Mouse (Mus musculus) hindbrain, embryonic 10.5 days (tissue): ENCODE results near the gene Kcnc3. TPM values are rescaled to one million over a fixed set of nuclear protein-coding genes. Genes with fewer than 3 reads are reported as not detected.

ENCODE experiments used
- DNase-seq: peaks from one replicate; pipeline ENCODE4 v3.0.0-alpha.2; 2017; ENCODE audit warnings: low spot score
- H3K27ac ChIP-seq: fragments of 300-500 bp; sonication (generic); 2 replicates; pipeline ENCODE4 v1.5.1; 2016; ENCODE audit warnings: mild to moderate bottlenecking, moderate library complexity
- H3K27me3 ChIP-seq: fragments of 300-500 bp; sonication (generic); 2 replicates; pipeline ENCODE4 v1.6.1; 2016; ENCODE audit warnings: mild to moderate bottlenecking; ENCODE audit not compliant: poor library complexity, insufficient read depth, severe bottlenecking
- H3K36me3 ChIP-seq: fragments of 300-500 bp; sonication (generic); 2 replicates; pipeline ENCODE4 v1.6.1; 2016; ENCODE audit warnings: mild to moderate bottlenecking, moderate library complexity
- H3K4me1 ChIP-seq: fragments of 300-500 bp; sonication (generic); replicated peaks from 2 replicates; pipeline ENCODE4 v1.6.1; 2016; ENCODE audit warnings: mild to moderate bottlenecking
- H3K4me3 ChIP-seq: fragments of 300-500 bp; sonication (generic); 2 replicates; pipeline ENCODE4 v1.5.1; 2016; ENCODE audit warnings: mild to moderate bottlenecking, moderate library complexity
- H3K9me3 ChIP-seq: fragments of 300-500 bp; sonication (generic); 2 replicates; pipeline ENCODE4 v1.6.1; 2016; ENCODE audit warnings: mild to moderate bottlenecking, moderate library complexity
- WGBS: fragments of 180-500 bp; shearing (Covaris S2); methylation state at CpG from one replicate; pipeline ENCODE4 v1.1.7; 2016; 5-methylcytosine and 5-hydroxymethylcytosine counted together
- polyA plus RNA-seq: library from polyadenylated mRNA; unstranded; fragments of >200 nt; fragmentation: Nextera tagmentation; extraction: Ambion mirVana; gene quantifications from 2 replicates; pipeline ENCODE4 v1.2.1, GENCODE M21; 2016

Gene Kcnc3
- polyA plus RNA-seq, 1 experiment from 2014 or later = 1.5 TPM

- Histone ChIP-seq H3K4me1 (peaks cover 77% of the 10 kb centered on the region), H3K9me3 (no peaks in the 10 kb centered on the region), H3K36me3 (no peaks in the 10 kb centered on the region), H3K27ac (peak overlapping the region; percentile 73), H3K27me3 (peaks cover 85% of the 10 kb centered on the region), H3K4me3 (peak overlapping the region; percentile 67)
- DNase-seq = peak; percentile 28
- 1% methylated on average over 13 of the region's 13 CpGs for WGBS
Observed at GRCm38 (mm10) chr7:44589946-44590345, 518 bp upstream of the Kcnc3 start.

DNA sequence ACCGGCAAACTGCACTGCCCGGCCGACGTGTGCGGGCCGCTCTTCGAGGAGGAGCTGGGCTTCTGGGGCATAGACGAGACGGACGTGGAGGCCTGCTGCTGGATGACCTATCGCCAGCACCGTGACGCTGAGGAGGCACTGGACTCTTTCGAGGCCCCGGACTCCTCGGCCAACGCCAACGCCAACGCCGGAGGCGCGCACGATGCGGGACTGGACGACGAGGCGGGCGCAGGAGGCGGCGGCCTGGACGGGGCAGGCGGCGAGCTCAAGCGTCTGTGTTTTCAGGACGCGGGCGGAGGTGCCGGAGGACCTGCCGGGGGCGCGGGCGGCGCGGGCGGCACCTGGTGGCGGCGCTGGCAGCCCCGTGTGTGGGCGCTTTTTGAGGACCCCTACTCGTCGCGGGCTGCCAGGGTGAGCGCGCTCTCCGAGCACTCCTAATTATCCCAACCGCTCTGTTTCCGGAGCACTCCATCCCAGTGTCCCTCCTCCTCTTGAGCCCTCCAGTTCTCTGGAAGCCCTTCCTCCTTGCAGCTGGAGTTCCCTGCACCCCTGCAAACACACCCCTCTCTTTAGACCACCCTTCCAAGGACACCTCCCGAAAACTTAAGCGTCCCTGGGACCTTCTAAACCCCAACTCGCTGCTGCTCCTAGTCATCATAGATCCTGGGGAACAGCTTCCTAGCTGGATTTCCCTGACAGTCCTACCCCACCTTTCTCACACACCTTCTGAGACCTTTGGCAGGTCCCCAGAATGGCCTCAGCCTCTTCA, 1.1 kb downstream of the Kcnc3 start:
- H3K27me3 ChIP-seq = peaks cover 71% of the 10 kb centered on the region
- H3K27ac ChIP-seq = peak overlapping the region; percentile 80
- no peaks in the 10 kb centered on the region for H3K9me3 ChIP-seq
- WGBS = under 1% methylated on average over 60 of the region's 60 CpGs
- H3K4me3 ChIP-seq = peak overlapping the region; percentile 67
- DNase-seq = peak; percentile 53
- H3K36me3 ChIP-seq = peaks cover 12% of the 10 kb centered on the region
- peaks cover 81% of the 10 kb centered on the region for H3K4me1 ChIP-seq

- Histone ChIP-seq H3K4me1 (peaks cover 74% of the 10 kb centered on the region), H3K9me3 (no peaks in the 10 kb centered on the region), H3K27ac (no peak overlapping the region), H3K36me3 (peaks cover 12% of the 10 kb centered on the region), H3K4me3 (peak overlapping the region; percentile 67), H3K27me3 (peaks cover 57% of the 10 kb centered on the region)
- no peak for DNase-seq
- 3% methylated on average over 15 of the region's 15 CpGs for WGBS
Observed at GRCm38 (mm10) chr7:44593051-44593450, 2.6 kb downstream of the Kcnc3 start.

DNA sequence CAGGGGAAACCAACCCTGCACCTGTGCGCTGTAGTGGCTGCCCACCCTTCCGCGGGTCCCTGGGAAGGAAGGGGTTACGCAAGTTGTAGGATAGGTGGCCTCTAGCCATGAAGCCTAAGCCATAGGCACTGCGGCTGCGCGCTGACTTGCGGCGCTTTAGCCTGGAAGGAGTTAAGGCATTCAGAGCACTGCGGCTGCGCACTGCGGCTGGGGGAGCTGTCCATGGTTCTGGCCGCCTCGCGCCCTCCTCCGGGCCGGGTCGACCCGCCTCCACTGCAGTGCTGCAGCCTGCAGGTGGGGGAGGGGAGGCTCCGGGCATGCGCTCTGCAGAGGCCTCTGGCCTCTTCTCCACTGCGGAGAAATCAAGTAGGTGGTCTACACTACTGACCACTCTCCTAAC, 3.3 kb downstream of the Kcnc3 start:
- peaks cover 12% of the 10 kb centered on the region for H3K36me3 ChIP-seq
- peak overlapping the region; percentile 67 for H3K4me3 ChIP-seq
- peaks cover 67% of the 10 kb centered on the region for H3K4me1 ChIP-seq
- peak overlapping the region; percentile 75 for H3K27ac ChIP-seq
- DNase-seq = peak; percentile 95
- under 1% methylated on average over 22 of the region's 22 CpGs for WGBS
- H3K9me3 ChIP-seq = no peaks in the 10 kb centered on the region
- peaks cover 52% of the 10 kb centered on the region for H3K27me3 ChIP-seq

DNA sequence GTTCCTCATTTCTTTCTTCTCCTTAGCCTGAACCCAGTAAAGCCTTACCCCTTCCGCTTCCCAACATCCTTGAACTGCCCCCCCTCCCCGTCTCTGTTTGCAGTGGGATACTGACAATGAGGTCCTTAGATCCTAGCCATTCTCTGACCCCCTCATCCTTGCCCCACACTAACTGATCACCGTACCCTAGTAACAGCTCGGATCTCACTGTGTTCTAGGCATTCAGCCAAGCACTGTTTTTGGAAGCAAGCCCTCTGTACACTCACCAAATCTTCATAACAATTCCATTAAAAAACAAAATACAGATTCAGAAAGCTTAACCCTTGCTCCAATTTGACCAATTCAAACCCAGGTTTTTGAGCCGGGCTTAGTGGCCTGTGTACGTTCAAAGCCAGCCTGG, 3.8 kb downstream of the Kcnc3 start:
- peak overlapping the region; percentile 67 for H3K4me3 ChIP-seq
- WGBS = 74% methylated on average over 6 of the region's 6 CpGs
- H3K27me3 ChIP-seq = peaks cover 48% of the 10 kb centered on the region
- peaks cover 12% of the 10 kb centered on the region for H3K36me3 ChIP-seq
- no peak for DNase-seq
- H3K4me1 ChIP-seq = peaks cover 62% of the 10 kb centered on the region
- H3K27ac ChIP-seq = peak overlapping the region; percentile 75
- no peaks in the 10 kb centered on the region for H3K9me3 ChIP-seq

DNA sequence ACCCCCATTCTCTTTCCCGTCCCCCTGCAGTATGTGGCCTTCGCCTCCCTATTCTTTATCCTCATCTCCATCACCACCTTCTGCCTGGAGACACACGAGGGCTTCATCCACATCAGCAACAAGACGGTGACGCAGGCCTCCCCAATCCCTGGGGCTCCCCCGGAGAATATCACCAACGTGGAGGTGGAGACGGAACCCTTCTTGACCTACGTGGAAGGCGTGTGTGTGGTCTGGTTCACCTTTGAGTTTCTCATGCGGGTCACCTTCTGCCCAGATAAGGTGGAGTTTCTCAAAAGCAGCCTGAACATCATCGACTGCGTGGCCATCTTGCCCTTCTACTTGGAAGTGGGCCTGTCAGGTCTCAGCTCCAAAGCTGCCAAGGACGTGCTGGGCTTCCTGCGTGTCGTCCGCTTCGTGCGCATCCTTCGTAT, 4.7 kb downstream of the Kcnc3 start:
- no peak overlapping the region for H3K27ac ChIP-seq
- 94% methylated on average over 20 of the region's 20 CpGs for WGBS
- H3K9me3 ChIP-seq = no peaks in the 10 kb centered on the region
- peaks cover 41% of the 10 kb centered on the region for H3K27me3 ChIP-seq
- no peak overlapping the region for H3K4me3 ChIP-seq
- no peak for DNase-seq
- peaks cover 12% of the 10 kb centered on the region for H3K36me3 ChIP-seq
- H3K4me1 ChIP-seq = peaks cover 53% of the 10 kb centered on the region

DNA sequence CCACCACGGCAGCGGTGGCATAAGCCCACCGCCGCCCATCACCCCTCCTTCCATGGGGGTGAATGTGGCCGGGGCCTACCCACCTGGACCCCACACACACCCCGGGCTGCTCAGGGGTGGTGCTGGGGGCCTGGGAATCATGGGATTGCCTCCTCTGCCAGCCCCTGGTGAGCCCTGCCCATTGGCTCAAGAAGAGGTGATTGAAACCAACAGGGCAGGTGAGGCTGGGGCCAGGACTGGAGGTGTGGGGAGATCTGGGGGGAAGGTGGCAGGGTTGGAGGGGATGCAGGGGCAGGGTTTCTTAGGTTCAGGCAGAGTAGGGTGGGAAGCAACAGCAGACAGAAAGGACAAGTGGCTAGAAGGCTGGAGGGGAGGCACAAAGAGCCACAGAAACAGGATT, 5.6 kb downstream of the Kcnc3 start:
- H3K27me3 ChIP-seq = peaks cover 41% of the 10 kb centered on the region
- H3K36me3 ChIP-seq = peaks cover 12% of the 10 kb centered on the region
- 97% methylated on average over 6 of the region's 6 CpGs for WGBS
- H3K4me1 ChIP-seq = peaks cover 45% of the 10 kb centered on the region
- H3K27ac ChIP-seq = no peak overlapping the region
- DNase-seq = no peak
- H3K4me3 ChIP-seq = no peak overlapping the region
- no peaks in the 10 kb centered on the region for H3K9me3 ChIP-seq

DNA sequence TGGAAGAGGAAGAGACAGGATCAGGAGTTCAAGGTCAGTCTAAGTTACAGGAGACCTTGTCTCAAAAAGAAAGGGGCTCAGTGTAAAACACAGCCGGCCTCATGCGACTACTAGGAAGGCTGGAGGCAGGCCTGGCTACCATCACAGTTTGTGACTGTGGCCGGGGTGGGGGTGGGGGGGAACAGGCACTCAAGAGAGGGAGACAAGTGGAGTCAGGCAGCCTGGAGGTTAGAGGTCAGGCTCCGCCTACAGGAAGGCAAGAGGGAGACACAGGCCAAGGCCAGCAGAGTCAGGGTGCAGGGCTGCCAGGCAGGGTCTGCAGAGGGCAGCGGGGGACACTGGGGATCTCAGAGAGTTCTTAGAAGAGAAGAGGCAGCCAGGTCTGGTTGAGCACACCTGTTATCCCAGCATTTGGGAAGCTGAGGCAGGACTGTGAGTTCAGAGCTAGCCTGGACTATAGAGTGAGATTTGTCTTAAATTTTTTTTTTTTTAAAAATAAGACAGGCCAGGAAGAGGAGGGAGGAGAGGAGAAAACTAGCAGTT, 6.6 kb downstream of the Kcnc3 start:
- Histone ChIP-seq H3K27me3 (peaks cover 41% of the 10 kb centered on the region), H3K27ac (no peak overlapping the region), H3K4me1 (peaks cover 45% of the 10 kb centered on the region), H3K4me3 (no peak overlapping the region), H3K36me3 (peaks cover 12% of the 10 kb centered on the region), H3K9me3 (no peaks in the 10 kb centered on the region)
- DNase-seq = no peak
- WGBS = 58% methylated on average over 5 of the region's 5 CpGs

DNA sequence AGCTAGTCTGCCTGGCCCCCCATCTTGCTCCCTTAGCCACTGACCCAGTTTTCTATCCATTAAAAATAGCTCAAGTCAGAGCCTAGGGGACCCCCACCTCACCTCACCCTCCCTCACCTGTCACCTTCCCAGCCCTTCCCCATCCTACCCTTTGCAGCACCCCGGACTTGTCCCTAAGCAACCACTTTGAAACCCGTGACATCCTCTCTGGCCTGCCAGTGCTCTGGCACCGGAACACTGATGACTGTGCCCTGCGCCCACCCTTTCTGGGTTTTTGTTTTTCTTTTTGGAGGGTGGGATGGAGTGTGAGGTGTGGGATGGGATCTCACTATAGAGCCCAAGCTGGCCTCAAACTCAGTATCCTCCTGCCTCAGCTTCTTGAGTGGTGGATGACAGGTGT, 7.2 kb downstream of the Kcnc3 start:
- Histone ChIP-seq H3K4me3 (no peak overlapping the region), H3K9me3 (no peaks in the 10 kb centered on the region), H3K27me3 (peaks cover 41% of the 10 kb centered on the region), H3K36me3 (peaks cover 12% of the 10 kb centered on the region), H3K4me1 (peaks cover 45% of the 10 kb centered on the region), H3K27ac (no peak overlapping the region)
- WGBS = 91% methylated on average over 4 of the region's 4 CpGs
- no peak for DNase-seq

GRCm38 (mm10) chr7:44598336-44598735, 7.9 kb downstream of the Kcnc3 start:
- Histone ChIP-seq H3K4me3 (no peak overlapping the region), H3K36me3 (peaks cover 12% of the 10 kb centered on the region), H3K4me1 (peaks cover 45% of the 10 kb centered on the region), H3K27ac (no peak overlapping the region), H3K27me3 (peaks cover 41% of the 10 kb centered on the region), H3K9me3 (no peaks in the 10 kb centered on the region)
- WGBS = 82% methylated on average over 12 of the region's 12 CpGs
- no peak for DNase-seq

- H3K27ac ChIP-seq = no peak overlapping the region
- peaks cover 51% of the 10 kb centered on the region for H3K4me1 ChIP-seq
- no peak overlapping the region for H3K4me3 ChIP-seq
- H3K36me3 ChIP-seq = peaks cover 5% of the 10 kb centered on the region
- no peak for DNase-seq
- no peaks in the 10 kb centered on the region for H3K9me3 ChIP-seq
- 85% methylated on average over 10 of the region's 10 CpGs for WGBS
- peaks cover 59% of the 10 kb centered on the region for H3K27me3 ChIP-seq
Observed at GRCm38 (mm10) chr7:44600691-44601262, 10.3 kb downstream of the Kcnc3 start.

DNA sequence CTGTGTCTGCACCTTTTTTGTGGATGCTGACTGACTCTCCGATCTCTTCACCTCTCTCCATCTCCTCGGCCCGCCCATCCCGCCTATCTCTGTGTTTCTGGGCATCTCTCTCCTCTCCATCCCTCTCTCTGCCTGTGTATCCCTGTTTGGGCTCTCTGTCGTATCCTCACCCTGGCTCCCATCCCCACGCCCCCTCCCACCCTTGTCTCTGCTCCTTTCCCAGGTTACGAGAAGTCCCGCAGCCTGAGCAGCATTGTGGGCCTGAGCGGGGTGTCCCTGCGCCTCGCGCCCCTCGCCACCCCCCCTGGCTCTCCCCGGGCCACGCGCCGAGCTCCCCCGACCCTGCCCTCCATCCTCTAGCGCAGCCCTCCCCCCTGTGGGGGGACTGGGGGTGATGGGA, 11.2 kb downstream of the Kcnc3 start:
- H3K27me3 ChIP-seq = peaks cover 67% of the 10 kb centered on the region
- peak overlapping the region; percentile 33 for H3K4me3 ChIP-seq
- no peaks in the 10 kb centered on the region for H3K9me3 ChIP-seq
- WGBS = 18% methylated on average over 19 of the region's 19 CpGs
- DNase-seq = no peak
- H3K27ac ChIP-seq = peak overlapping the region; percentile 69
- H3K36me3 ChIP-seq = no peaks in the 10 kb centered on the region
- H3K4me1 ChIP-seq = peaks cover 56% of the 10 kb centered on the region

DNA sequence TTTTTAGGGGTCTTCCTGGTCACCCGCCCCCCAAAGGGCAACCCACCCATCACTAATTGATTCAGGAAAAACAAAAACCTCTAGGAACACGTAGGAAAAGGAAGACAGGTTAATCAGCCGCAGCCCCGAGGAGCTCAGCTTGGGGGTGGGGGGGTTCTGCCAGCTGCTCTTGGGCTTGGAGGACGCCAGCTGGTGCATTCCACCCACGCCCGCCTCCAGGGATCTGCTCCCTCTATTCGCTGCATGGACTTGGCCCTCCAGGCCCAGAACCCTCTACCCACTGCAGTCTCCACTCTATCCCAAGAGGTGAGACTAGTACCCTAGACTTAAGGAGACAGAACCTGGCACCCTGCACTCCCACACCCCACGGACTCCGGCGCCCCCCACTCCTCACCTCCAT, 12.0 kb downstream of the Kcnc3 start:
- H3K4me1 ChIP-seq = peaks cover 53% of the 10 kb centered on the region
- H3K27ac ChIP-seq = peak overlapping the region; percentile 69; the same call in 1 of the 2 replicates
- no peaks in the 10 kb centered on the region for H3K9me3 ChIP-seq
- WGBS = 8% methylated on average over 11 of the region's 11 CpGs
- DNase-seq = peak; percentile 40
- H3K4me3 ChIP-seq = peak overlapping the region; percentile 14
- H3K36me3 ChIP-seq = no peaks in the 10 kb centered on the region
- peaks cover 75% of the 10 kb centered on the region for H3K27me3 ChIP-seq
